Mouse (Mus musculus) skeletal muscle tissue, adult 2 months (tissue): ENCODE results near the gene Trim67.

Experiments used
- DNase-seq: peaks from one replicate; pipeline ENCODE4 v3.0.0-alpha.2; 2012; ENCODE audit warnings: low read depth, low spot score

Trim67 gene

DNA sequence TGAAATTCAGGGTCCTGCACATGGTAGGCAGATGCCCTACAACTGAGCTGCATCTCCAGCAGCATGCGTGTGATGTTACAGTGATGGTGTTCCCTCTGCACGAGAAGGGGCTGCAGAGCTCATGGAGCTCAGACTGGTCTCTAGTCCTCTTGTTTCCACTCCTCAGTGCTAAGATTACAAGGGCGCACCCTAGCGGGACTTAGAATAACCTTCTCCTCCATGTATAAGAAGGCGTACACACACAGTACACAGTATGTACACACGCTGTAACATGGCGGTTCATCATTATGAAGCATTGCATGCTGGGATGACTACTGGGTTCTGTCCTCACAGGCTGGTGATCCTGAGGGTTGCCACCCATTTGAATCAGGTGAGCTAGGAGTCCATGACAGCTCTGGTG lies 79.2 kb downstream of the Trim67 start:
- DNase-seq: no peak

DNA sequence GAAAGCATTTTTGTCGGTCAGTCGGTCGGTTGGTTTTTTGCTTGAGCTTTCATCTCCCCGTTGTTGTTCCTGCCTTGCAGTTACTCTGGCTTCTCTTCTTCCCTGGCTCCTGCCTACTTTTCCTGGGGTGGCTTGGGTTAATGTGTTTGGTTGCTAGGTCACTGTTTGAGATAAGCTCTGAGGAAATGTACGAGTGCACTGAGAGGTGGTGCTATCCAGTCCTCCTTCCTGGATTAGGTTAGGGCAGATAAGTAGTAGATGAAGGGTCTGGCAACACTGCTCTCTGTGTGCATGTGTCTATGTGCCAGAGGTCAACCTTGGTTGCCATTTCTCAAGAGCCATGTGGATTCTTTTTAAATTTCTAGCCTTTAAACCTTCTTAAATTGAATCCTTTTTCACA lies 79.8 kb downstream of the Trim67 start:
- DNase-seq: no peak

DNA sequence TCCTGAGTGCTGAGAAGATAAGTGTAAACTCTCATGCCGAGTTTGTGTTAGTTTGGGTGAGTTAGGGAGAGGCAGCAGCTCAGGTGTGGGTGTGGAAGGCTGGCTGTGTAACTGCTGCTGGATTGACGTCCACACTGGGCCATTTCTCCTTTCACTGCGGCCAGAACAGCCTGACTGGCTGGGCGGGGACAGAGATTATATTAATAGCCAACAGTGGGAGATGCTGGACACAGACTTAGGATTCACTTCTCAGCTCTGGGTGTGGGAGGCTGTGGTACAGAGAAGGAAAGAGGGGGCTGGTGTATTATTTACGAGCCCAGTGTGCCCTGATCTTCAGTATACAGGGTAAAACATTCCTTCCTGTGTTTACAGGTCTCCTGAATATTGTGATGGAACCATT lies 85.2 kb downstream of the Trim67 start:
- DNase-seq: no peak

DNA sequence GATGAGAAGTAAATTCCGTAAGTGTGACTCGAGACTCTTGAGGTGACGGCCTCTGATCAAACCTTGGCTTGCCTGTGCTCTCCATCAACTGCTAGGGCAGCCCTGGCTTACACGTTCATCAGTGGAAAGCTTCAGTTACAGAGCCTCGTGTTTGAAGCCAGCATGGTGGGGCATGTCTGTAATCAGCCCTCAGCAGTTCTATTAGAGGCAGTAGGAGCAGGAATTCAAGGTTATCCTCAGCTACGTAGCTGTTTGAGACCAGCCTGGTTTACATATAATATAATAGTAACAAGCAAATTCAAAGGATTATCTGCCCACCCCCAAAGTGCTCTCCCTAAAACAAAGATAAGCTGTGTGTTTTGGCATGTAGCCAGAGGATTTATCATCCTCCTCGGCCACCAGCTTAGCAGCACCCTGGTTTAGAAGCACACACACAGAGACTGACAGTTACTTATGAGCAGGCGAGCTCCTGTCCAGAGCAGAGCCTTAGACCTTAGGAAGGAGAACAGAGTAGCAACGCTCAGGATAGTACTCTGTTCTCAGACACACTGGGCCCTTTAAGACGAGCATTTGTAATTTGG lies 86.1 kb downstream of the Trim67 start:
- DNase-seq: no peak
